Mouse (Mus musculus): ENCODE measurements around the gene Fam181b.

Gene Fam181b

GRCm38 (mm10) chr7:93079785-93080730, at the start of gene Fam181b:
Gene Fam181b, plus strand, starts transcription at chr7:93079865.
- DNase-seq (ENCODE audit: extremely low read depth, low read depth, low spot score), result no peak

GRCm38 (mm10) chr7:93037763-93038471, 41.7 kb upstream of the Fam181b start:
- no peak for DNase-seq (ENCODE audit: extremely low read depth, low read depth, low spot score)

GRCm38 (mm10) chr7:93038472-93038828, 41.2 kb upstream of the Fam181b start:
- DNase-seq (ENCODE audit: extremely low read depth, low read depth, low spot score), result no peak

GRCm38 (mm10) chr7:93039542-93039941, 40.1 kb upstream of the Fam181b start:
- no peak for DNase-seq (ENCODE audit: extremely low read depth, low read depth, low spot score)

- DNase-seq (ENCODE audit: extremely low read depth, low read depth, low spot score), result no peak
These were observed 35.3 kb upstream of the Fam181b start for GRCm38 (mm10) chr7:93044359-93044758.

GRCm38 (mm10) chr7:93044788-93045187, 34.9 kb upstream of the Fam181b start:
- no peak for DNase-seq (ENCODE audit: extremely low read depth, low read depth, low spot score)

- no peak for DNase-seq (ENCODE audit: extremely low read depth, low read depth, low spot score)
These were observed 18.8 kb upstream of the Fam181b start for GRCm38 (mm10) chr7:93060831-93061230.

GRCm38 (mm10) chr7:93061747-93062146, 17.9 kb upstream of the Fam181b start:
- no peak for DNase-seq (ENCODE audit: extremely low read depth, low read depth, low spot score)

- DNase-seq (ENCODE audit: extremely low read depth, low read depth, low spot score), result no peak
These were observed 17.5 kb upstream of the Fam181b start for GRCm38 (mm10) chr7:93062189-93062588.

- DNase-seq (ENCODE audit: extremely low read depth, low read depth, low spot score), result no peak
These were observed 12.1 kb upstream of the Fam181b start for GRCm38 (mm10) chr7:93067464-93068015.

- DNase-seq (ENCODE audit: extremely low read depth, low read depth, low spot score), result no peak
These were observed 3.2 kb upstream of the Fam181b start for GRCm38 (mm10) chr7:93076435-93076960.

GRCm38 (mm10) chr7:93079420-93079784, 263 bp upstream of the Fam181b start:
- DNase-seq (ENCODE audit: extremely low read depth, low read depth, low spot score), result no peak

- DNase-seq (ENCODE audit: extremely low read depth, low read depth, low spot score), result no peak
These were observed 1.2 kb downstream of the Fam181b start for GRCm38 (mm10) chr7:93080731-93081430.

- no peak for DNase-seq (ENCODE audit: extremely low read depth, low read depth, low spot score)
These were observed 13.8 kb downstream of the Fam181b start for GRCm38 (mm10) chr7:93093371-93094058.

- DNase-seq (ENCODE audit: extremely low read depth, low read depth, low spot score), result no peak
These were observed 15.8 kb downstream of the Fam181b start for GRCm38 (mm10) chr7:93095511-93095910.

- DNase-seq (ENCODE audit: extremely low read depth, low read depth, low spot score), result no peak
These were observed 25.2 kb downstream of the Fam181b start for GRCm38 (mm10) chr7:93104776-93105340.

GRCm38 (mm10) chr7:93110370-93110965, 30.8 kb downstream of the Fam181b start:
- DNase-seq (ENCODE audit: extremely low read depth, low read depth, low spot score), result no peak

- no peak for DNase-seq (ENCODE audit: extremely low read depth, low read depth, low spot score)
These were observed 31.4 kb downstream of the Fam181b start for GRCm38 (mm10) chr7:93111056-93111455.

GRCm38 (mm10) chr7:93117561-93117960, 37.9 kb downstream of the Fam181b start:
- no peak for DNase-seq (ENCODE audit: extremely low read depth, low read depth, low spot score)

GRCm38 (mm10) chr7:93123936-93124335, 44.3 kb downstream of the Fam181b start:
- no peak for DNase-seq (ENCODE audit: extremely low read depth, low read depth, low spot score)

Measured in fat pad, adult 2 months (tissue).